Mouse (Mus musculus) v-Abl transformed pro-B cells (cell line): ENCODE measurements around the gene Prr23a3.

Experiments used
- in situ Hi-C, 2 experiments: fragments of 400-800 bp; cut with MboI; formaldehyde crosslinking; loops; one replicate each; pipeline ENCODE4 v1.15.1; 2025; ENCODE audit not compliant: unreplicated experiment in 2 of 2

Gene Prr23a3

DNA sequence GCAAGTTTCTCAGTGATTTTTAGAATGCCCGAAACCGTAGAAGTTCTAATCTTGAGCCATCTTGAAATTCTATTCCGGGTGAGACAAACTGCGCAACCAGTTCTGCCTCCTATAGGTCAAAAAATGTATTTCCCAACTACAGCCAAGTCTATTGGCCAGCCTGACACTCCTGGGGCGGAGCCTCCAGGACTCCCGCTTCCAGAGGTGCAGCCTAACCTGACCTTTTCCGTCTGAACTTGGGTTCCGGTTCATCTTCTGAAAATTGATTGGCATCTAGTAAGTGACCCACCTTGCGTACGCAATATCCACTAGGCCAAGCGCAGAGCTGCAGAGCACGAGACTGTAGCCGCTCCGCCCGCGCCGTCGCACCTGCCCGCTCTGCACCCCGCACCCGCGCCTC is at the start of gene Prr23a3:
Prr23a3 (plus strand) TSS at position 197 of the 400 bp plus-strand sequence.
- in situ Hi-C loops: no loop called here

DNA sequence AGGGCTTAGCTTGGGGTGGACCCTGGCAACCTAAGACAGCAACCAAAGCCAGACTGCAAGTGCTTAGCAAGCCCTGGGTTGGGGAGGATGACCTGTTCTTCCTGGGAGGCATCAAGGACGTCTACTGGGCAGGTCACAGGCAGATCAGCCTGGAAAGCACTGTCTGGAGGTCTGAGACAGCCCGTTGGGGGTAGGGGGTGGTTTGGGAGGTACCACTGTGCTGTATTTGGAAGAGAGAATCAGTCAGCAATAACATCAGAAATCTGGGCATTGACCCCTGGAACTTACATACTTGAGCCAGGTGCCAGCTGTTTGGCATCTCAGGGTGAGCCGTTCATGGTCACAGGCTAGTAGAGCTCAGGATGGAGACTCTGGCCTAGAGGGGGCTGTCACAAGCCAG is 48.5 kb upstream of the Prr23a3 start:
- in situ Hi-C loops: loop anchor here (25.0 kb wide), 1 partner anchor 404 kb away; the partner anchor contains the start of gene Rbp1 (in 2 of the 2)

DNA sequence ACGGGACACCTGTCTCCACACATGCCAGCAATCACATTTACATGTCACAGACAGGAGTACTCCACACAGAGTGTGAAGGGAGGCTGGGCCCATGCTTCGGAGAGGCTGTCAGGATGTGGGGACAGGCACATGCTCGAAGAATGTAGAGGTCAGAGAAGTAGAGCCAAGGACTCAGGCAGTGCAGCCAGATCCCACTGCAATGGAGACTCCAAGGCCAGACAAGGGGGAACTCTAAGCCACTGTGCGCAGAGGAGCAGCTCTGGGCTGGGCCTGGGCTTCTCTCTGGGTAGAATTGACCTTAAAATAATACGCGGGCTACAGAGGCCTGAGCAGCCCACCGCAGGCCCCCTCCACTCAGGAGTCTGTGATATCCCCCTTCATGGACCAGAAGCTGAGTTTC is 47.0 kb upstream of the Prr23a3 start:
- in situ Hi-C loops: loop anchor here (25.0 kb wide), 1 partner anchor 405 kb away; the partner anchor contains the start of gene Rbp1 (in 2 of the 2)

DNA sequence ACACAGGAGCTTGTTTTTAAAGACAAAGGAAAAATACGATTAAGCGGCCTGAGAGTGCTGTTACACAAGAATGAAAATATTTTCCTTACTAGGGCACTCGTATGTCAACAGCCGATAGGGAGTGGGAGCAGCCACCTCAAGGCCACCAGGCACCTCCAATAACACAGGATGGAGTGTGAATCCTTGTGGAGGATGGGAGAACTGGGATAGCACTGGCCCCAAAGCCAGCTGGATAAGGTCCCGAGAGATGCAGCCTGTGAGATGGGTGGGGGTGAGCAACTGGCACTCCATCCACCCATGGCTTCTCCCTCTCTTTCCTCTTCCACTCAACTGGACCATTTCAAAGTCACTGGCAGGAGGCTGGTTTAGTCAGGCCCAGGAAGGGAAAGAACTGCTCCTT is 45.6 kb upstream of the Prr23a3 start:
- in situ Hi-C loops: loop anchor here (25.0 kb wide), 1 partner anchor 407 kb away; the partner anchor contains the start of gene Rbp1 (in 2 of the 2)

DNA sequence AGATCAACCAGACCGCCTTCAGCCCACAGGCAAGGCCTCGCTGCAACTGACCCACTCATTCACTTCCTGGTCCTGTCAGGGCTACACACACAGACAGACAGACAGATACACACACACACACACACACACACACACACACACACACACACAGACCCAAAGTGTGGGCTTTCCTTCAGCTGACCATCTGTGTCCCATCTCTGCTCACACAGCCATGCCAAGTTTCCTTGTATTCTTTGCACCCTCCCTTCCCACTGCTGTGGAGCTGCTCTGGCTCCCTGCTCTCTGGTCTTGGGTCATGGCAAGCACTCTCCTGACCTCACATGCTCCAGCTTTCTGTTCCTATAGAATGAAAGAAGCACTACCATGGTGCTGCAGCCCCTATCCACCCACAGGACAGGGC is 45.1 kb upstream of the Prr23a3 start:
- in situ Hi-C loops: loop anchor here (25.0 kb wide), 1 partner anchor 407 kb away; the partner anchor contains the start of gene Rbp1 (in 2 of the 2)

DNA sequence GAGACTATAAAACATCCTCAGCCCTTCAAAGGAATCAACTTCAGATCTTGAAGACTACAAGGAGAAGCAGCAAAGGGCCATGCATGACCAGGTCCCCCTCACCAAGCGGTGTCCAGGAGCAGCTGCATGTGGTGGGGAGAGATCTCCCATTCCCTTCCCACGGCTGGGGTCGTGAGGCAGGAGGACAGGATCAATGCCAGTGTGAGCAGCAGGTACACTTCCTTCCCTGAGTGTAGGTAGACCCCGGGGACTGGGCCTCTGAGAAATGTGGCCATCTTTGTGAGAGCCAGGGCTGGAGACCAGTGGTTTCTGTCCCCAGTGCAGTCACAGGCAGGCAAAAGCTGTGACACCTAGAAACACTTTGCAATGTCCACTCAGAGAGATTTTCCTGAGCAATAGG is 44.1 kb upstream of the Prr23a3 start:
- in situ Hi-C loops: loop anchor here (25.0 kb wide), 1 partner anchor 408 kb away; the partner anchor contains the start of gene Rbp1 (in 2 of the 2)

DNA sequence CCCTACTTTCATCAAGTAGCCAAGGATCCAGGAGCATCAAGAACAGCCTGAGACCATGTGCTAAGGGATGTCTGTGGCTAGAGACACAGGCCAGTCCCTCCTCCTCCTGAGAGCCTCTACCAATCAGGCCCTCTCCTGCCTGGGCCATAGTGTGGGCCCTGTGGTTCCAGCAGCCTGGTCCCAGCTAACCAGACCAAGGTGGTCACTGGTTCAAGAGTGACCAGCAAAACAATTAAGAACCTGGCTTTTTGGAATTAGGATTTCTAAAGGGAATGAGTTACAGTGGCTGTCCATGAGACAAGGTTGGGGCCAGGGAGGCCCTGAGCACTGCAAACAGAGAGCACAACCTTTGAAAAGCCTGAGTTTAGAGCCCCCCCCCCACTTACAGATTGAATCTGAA is 43.5 kb upstream of the Prr23a3 start:
- in situ Hi-C loops: loop anchor here (25.0 kb wide), 1 partner anchor 409 kb away; the partner anchor contains the start of gene Rbp1 (in 2 of the 2)

DNA sequence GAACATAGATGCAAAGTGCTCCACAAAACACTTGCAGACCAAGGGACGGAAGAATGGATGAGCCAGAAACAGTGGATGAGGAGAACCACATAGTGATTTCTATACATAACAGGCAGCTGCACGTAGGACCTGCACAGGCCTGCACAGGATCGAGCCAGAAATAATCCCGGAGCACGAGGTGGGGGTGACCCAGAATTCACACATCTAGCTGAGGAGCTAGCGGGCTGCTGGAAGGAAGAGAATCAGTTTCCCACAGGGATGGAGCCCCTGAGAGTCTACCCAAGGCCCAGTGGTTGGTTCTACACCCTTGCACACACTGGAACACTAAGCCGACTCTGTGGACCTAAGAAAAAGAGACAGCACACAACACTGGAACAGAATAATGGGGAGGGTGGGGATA is 40.8 kb upstream of the Prr23a3 start:
- in situ Hi-C loops: loop anchor here (25.0 kb wide), 1 partner anchor 412 kb away; the partner anchor contains the start of gene Rbp1 (in 2 of the 2)

DNA sequence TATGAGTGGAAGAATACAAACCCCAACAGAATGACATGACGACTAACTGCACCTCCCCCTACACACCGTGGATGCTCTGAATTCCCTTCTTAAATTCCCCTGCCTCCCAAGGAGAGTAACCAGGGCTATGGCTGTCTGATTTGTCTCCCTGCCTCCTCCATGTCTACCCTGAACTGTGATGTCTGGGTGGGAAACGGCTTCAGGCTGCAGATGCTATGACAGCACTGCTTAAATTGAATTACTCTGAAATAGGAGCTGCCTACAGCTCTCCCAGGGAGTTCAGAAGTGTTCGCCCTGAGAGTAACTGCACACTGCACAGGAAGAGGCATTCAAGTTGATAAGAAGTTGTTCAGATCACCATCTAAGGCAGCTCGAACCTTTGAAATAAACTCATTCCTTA is 35.1 kb upstream of the Prr23a3 start:
- in situ Hi-C loops: no loop called here

DNA sequence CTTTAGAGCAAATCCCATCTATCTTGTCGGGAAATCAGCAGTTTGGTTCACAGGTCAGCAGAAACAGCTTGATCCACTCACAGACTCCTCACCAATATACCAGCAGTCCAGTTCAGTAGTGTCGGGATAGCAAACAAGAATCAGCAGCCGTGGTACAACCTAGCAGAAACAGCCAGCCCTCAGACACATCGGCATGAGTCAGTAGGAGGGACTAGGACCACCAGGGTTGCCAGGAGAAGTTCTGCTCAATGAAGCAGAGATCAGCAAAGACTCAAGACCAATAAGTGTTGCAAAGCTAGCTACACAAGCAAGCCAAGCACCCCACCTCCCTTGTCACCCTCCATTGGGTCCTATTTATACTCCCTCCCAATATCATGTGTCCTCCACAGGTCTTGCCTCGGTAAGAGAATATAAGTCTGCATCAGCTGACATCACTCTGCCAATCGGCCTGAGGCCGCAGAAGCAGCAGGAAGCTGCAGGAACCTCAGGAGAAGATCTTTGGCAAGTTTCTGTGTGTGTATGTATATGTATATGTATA is 27.0 kb upstream of the Prr23a3 start:
- in situ Hi-C loops: no loop called here

DNA sequence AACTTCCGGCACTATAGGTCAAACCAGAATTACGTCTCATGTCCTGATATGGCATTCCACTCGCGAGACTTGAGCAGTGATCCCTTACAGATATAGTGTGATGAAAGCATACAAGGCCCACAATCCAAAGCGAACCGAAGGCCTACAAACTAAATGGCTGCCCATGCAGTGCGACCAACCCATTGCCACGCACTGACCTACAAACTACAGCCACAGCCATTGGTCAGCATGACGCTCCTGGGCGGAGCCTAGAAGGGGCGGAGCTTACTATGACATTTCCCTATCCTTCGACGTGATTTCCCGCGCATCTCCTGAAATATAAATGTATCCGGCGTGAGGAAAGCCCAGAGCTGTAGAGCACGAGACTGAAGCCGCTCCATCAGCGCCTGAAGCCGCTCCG is 22.4 kb upstream of the Prr23a3 start, which contains the start of gene Prr23a1:
Prr23a1 (plus strand) TSS at position 387 of the 400 bp plus-strand sequence.
- in situ Hi-C loops: no loop called here

DNA sequence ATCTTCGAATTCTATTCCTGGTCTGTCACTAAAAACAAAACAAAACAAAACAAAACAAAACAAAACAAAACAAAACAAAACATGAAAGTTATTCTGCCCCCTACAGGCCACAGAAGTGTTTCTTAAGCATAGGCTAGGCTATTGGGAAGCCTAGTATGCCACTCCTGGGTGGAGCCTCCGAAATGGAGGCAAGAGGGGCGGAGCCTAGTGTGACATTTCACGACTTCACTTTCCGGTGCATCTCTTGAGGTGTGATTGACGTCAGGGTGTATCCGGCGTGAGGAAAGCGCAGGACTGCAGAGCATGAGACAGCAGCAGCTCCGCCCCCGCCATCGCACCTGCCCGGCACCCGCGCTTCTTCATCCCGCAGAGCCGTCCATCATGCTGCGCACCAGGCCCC is 8.4 kb upstream of the Prr23a3 start, which contains the start of gene Prr23a2:
Prr23a2 (plus strand) TSS at position 285 of the 400 bp plus-strand sequence.
- in situ Hi-C loops: no loop called here

DNA sequence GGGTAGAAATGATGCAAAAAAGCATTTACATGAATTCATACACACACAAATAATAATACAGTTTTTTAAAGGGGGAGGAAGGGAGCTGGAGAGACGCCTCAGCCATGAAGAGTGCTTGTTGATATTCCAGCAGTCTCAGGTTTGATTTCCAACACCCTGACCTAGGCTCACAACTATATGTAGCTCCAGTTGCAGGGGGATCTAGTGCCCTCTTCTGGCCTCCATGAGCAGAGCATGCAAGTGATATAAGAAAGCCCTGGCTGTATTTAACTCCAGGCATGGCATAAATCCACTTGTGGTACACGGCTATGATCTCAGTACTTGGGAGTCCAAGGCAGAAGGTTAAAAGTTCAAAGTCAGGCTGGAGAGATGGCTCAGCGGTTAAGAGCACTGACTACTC is 1.1 kb upstream of the Prr23a3 start:
- in situ Hi-C loops: no loop called here

DNA sequence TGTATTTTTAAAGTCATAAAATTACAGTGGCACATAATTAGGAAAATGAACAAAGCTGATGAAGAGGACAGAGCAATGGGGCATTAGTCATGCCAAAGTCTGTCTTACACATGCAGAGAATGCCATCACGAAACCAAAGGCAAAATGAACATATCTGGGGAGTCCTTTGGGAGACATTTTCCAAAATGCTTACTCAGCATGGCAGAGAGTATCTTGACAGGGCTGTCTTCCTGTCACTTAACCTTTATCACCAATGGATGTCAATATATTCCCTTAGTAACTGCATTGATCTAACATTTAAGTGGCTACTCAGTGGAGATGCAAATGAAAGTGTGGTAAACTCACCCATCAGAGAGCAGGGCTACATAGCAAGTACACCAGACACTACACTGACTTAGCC is 36.9 kb downstream of the Prr23a3 start:
- in situ Hi-C loops: no loop called here

DNA sequence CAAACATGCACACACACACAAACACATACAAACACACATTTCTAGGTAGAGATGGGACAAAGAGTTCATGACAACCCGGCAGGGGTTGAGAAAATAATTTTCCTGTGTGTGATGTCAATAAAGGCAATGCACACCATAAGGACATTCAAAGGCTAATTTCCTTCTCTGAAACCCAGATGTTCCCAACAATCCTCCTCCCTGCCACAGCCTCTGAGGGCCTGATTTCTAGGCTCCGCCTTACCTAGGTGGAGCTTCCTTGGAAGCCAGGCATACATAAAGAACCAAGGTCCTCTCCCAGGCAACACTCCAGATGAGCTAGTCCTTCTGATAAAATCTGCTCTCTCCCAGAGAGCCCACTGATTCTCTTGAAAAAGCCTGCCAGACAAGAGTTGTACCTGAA is 38.3 kb downstream of the Prr23a3 start, which contains the start of gene 7420426K07Rik:
7420426K07Rik (plus strand) TSS at position 301 of the 400 bp plus-strand sequence.
- in situ Hi-C loops: no loop called here
